Mouse (Mus musculus) stomach, postnatal 0 days (tissue): ENCODE results near the gene Bpifb4.

Source experiments
- CTCF ChIP-seq: IDR thresholded peaks from 2 replicates; pipeline ENCODE4 v1.5.1; 2016; ENCODE audit warnings: antibody characterized with exemption, low read depth, mild to moderate bottlenecking, moderate library complexity
- EP300 ChIP-seq: optimal IDR thresholded peaks from 2 replicates; pipeline ENCODE3; 2016; ENCODE audit warnings: antibody characterized with exemption

GRCm38 (mm10) chr2:154000501-154000900, 62.5 kb downstream of the Bpifb4 start:
- no peak for TF ChIP-seq CTCF
- TF ChIP-seq EP300, result no peak
